Mouse (Mus musculus) erythroblast, adult 5-6 weeks (primary cell): ENCODE data around the gene Sh3bgrl3. TPM values are rescaled to one million over a fixed set of nuclear protein-coding genes. Genes with fewer than 3 reads are reported as not detected.

Experiments used
- ATAC-seq: replicated peaks from 2 replicates; pipeline ENCODE4 v1.8.0; 2016; ENCODE audit warnings: moderate number of reproducible peaks, mild to moderate bottlenecking, moderate TSS enrichment, inconsistent platforms; ENCODE audit not compliant: poor library complexity, low FRiP score, severe bottlenecking
- total RNA-seq, 2 experiments: library from RNA; stranded (forward) in 1 of 2; stranded (reverse) in 1 of 2; fragments of 150-400 nt in 1 of 2; fragments of 200-764, 138-1000 nt in 1 of 2; gene quantifications; 2 replicates each; pipeline versions ENCODE4 v1.2.3 to v1.2.4; 2015 to 2017; ENCODE audit warnings: low replicate concordance in 2 of 2

Sh3bgrl3 gene
- total RNA-seq, 2 experiments from 2014 or later = 119 to 242 TPM

GRCm38 (mm10) chr4:134132117-134132516 lies 3.5 kb upstream of the Sh3bgrl3 start:
- no peak for ATAC-seq

DNA sequence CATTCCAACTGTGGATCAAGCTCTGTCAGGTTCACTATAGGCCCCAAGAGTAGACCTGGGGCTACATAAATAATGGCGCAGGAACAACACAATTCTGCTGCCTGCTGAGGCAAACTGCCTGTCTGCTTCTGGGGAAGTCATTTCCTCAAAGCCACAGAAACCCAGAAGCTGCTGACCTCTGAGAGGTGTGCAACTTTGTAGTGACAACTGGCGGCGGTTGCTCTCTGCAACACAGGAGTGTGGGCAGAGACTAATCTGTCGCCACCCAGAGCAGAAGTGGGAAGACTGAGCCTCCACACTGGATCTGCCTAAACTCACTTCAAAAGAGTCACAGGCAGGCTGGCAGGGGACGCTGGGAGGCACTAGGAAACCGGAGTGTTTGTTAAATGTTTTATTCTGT lies 893 bp upstream of the Sh3bgrl3 start:
- ATAC-seq = no peak

DNA sequence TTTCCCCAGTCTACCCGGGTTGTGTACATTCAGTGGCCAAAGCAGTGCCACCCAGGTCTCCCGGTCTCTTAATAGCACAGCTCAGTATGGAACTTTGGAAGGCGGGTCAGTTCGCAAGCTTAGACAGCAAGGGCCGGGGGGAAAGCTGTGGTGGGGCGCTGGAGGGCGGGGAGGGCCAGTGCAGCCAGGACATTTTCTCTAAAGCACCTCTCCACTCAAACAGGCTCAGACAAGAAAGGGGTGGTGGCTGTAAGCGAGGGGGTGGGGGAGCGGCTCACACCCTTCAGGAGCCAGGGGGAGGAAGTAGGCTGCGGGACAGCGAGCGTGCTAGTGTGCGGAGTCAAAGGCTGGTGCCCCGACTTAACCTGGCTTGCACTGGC lies 384 bp upstream of the Sh3bgrl3 start:
- ATAC-seq = peak; percentile 32

DNA sequence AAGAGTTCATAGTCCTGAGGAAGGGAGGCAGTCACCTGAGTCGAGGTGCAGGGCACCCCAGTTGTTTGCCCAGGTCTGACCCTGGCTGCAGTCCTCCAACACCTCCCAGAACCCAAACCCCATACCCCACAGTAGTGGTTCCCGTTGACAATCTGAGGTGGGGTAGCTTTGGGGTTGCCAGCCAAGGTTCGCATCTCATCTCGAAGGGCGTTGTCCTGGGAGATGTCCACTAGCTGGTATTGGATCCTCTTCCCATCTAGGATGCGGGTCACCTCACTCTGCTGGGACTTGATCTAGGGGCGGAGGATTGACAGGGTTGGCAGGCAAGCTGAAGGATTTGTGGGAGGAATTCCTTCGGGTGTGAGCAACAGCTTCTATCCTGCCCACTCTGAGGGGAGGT lies 796 bp downstream of the Sh3bgrl3 start:
- no peak for ATAC-seq

- ATAC-seq = no peak
Observed at GRCm38 (mm10) chr4:134127121-134127455, 1.5 kb downstream of the Sh3bgrl3 start.

DNA sequence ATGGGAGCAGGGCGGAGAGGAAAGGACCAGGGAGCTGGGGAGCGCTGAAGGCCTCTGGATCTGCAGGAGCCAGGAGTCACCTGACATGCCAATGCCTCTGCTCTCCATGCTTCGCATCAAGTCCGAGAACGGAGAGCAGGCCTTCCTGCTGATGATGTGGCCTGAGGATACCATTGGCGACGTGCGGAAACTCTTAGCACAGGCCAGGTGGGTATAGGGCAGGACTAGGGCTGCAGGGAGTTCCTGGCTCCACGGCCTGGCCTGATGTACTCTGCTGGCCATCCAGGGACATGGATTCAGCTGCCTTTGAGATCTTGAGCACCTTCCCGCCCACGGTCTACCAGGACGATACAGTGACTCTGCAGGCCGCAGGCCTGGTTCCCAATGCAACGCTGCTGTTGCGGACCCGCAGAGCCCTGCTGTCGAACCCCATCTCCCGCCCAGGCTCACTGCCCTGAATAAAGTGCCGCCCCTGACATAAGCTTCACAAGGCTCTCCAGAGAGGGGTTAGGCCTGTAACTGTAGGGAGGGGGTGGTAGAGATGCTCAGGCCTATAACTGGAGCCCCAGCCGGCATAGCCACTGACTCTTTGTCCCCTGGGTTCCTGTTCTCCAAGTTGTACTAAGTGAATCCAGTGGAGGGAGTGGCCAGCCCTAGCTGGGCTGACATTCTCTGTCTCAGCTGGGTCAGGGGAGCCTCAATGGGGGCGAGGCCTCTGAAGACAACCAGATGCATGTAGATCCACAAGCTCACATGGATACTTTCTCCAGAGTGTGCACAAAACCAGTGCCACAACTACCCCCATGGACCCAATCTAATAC lies 2.1 kb downstream of the Sh3bgrl3 start:
- ATAC-seq = no peak

- ATAC-seq = no peak
Observed at GRCm38 (mm10) chr4:134125383-134126060, 3.1 kb downstream of the Sh3bgrl3 start.

- peak; percentile 53 for ATAC-seq
Observed at GRCm38 (mm10) chr4:134123680-134124551, 4.7 kb downstream of the Sh3bgrl3 start.

DNA sequence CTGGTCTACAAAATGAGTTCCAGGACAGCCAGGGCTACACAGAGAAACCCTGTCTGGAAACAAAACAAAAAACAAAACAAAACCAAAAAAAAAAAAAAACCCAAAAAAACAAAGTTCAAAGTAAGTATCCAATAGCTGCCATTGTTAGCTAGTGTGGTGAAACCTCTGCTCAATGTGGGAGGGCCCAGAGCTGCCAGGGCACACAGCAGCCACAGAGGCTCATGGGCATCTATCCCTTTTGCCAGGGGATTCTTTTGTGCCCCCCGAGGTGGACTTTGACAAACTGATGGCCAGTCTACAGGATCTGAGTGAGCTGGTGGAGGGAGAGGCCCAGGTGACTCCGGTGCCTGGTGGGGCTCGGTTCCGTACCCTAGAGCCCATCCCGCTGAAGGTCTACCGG lies 5.4 kb downstream of the Sh3bgrl3 start:
- ATAC-seq = no peak

GRCm38 (mm10) chr4:134122281-134122680 lies 6.3 kb downstream of the Sh3bgrl3 start:
- no peak for ATAC-seq

DNA sequence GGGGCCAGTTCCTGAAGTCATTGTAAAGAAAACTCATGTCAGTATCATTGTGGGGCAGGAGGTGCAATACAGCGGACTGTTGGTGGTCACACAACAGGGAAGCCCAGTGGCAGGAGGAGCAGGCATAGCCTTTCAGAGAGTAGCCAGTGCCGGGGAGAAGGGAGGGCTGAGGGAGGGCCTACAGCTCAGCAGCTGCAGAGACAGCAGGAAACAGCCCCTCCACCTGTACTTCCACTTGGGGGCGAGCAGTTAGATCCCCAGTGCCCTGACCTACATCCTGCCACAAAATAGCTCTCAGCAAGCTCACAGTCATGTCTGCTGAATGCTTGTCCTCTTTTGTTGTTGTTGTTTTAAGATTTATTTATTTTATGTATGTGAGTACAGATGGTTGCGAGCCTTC lies 7.0 kb downstream of the Sh3bgrl3 start:
- ATAC-seq = no peak

GRCm38 (mm10) chr4:134120916-134121315 lies 7.7 kb downstream of the Sh3bgrl3 start:
- ATAC-seq = no peak

DNA sequence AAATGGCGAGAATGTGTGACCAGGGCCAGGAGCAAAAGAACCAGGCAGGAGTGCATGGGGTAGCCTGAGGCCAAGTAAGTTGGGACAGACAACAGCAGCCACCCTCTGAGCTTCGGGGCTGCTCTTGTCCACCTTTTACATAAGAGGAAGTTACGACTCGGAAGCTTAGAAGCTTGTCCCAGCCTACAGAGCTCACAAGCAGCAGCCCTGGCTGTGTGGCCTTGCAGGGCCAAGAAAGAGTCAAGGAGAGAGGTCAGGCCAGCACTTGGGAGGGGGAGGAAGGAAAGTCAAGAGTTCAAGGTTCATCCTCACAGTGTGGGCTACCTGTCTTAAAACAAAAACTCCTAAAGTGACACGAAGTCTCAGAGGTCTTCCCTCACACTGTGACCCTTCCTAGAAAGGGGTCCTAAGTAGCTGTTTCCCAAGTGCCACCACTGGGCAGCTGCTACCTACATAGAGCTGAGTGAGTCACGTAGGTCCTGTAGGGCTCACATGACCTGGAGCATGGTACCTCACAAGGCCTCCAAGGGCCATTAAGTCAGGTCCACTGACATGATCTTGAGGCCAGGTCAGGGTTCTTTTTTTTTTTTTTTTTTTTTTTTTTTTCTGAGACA lies 8.3 kb downstream of the Sh3bgrl3 start:
- no peak for ATAC-seq

- ATAC-seq = 0 out of 2 replicates have a peak, but pooled peaks have one; percentile 33
Observed at GRCm38 (mm10) chr4:134119644-134120043, 8.9 kb downstream of the Sh3bgrl3 start.

- ATAC-seq = no peak
Observed at GRCm38 (mm10) chr4:134119042-134119441, 9.5 kb downstream of the Sh3bgrl3 start.

- no peak for ATAC-seq
Observed at GRCm38 (mm10) chr4:134118126-134118800, 10.3 kb downstream of the Sh3bgrl3 start.

DNA sequence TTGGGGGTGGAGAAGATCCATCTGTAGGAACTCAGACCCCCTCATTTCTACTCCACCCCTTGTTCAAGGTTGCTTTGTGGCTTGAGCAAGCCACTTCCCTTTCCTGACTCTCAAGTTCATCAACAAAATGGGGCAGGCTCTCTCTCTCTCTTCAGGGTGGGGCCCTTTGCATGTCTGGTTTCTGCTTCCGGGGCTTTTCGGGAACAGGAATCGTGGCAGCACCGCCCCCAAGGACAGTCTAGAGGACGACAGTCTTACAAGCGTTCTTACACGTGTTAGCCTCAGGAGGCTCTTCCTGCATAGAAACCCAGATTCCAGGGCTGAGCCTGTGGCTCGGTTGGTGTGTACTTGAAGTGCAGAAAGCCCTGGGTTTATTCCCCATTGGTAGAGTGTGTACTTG lies 11.6 kb downstream of the Sh3bgrl3 start:
- no peak for ATAC-seq

- no peak for ATAC-seq
Observed at GRCm38 (mm10) chr4:134116501-134116900, 12.1 kb downstream of the Sh3bgrl3 start.
